Mouse (Mus musculus) liver, embryonic 11.5 days (tissue): Measurements from ENCODE around the gene Hbb-bs. TPM values are rescaled to one million over a fixed set of nuclear protein-coding genes. Genes with fewer than 3 reads are reported as not detected.

Experiments used
- polyA plus RNA-seq: library from polyadenylated mRNA; unstranded; fragments of >200 nt; fragmentation: Nextera tagmentation; extraction: Ambion mirVana; gene quantifications from 2 replicates; pipeline ENCODE4 v1.2.1, GENCODE M21; 2014

Hbb-bs gene
- polyA plus RNA-seq, 1 experiment from 2014 or later = 9,439 TPM

Other genes with a start within 250 kb of the Hbb-bs start
- gene Olfr618, start 238.0 kb downstream of the Hbb-bs start, polyA plus RNA-seq = not detected in 2 replicates
- not detected in 2 replicates for gene Olfr619, start 227.5 kb downstream of the Hbb-bs start, polyA plus RNA-seq
- not detected in 2 replicates for gene Olfr620, start 215.6 kb downstream of the Hbb-bs start, polyA plus RNA-seq
- not detected in 2 replicates for gene Olfr622, start 185.4 kb downstream of the Hbb-bs start, polyA plus RNA-seq
- gene Olfr623, start 164.4 kb downstream of the Hbb-bs start, polyA plus RNA-seq = not detected in 2 replicates
- gene Olfr624, start 156.9 kb downstream of the Hbb-bs start, polyA plus RNA-seq = 0.04 TPM in 1 of 2 replicates, not detected in the other
- gene Olfr625-ps1, start 145.4 kb downstream of the Hbb-bs start, polyA plus RNA-seq = not detected in 2 replicates
- not detected in 2 replicates for gene Olfr243, start 113.4 kb downstream of the Hbb-bs start, polyA plus RNA-seq
- gene Olfr628, start 97.7 kb downstream of the Hbb-bs start, polyA plus RNA-seq = not detected in 2 replicates
- gene Olfr629, start 83.2 kb downstream of the Hbb-bs start, polyA plus RNA-seq = not detected in 2 replicates
- not detected in 2 replicates for gene Olfr630, start 70.8 kb downstream of the Hbb-bs start, polyA plus RNA-seq
- not detected in 2 replicates for gene Olfr69, start 56.5 kb downstream of the Hbb-bs start, polyA plus RNA-seq
- gene Olfr68, start 48.4 kb downstream of the Hbb-bs start, polyA plus RNA-seq = not detected in 2 replicates
- not detected in 2 replicates for gene Olfr67, start 36.3 kb downstream of the Hbb-bs start, polyA plus RNA-seq
- 7,398 and 7,943 TPM in 2 replicates for gene Hbb-bt, start 14.1 kb downstream of the Hbb-bs start, polyA plus RNA-seq
- gene Hbb-bh2, start 12.4 kb upstream of the Hbb-bs start, polyA plus RNA-seq = not detected in 2 replicates
- gene Hbb-bh1, start 15.1 kb upstream of the Hbb-bs start, polyA plus RNA-seq = 4,066 and 4,428 TPM in 2 replicates
- gene Hbb-y, start 25.1 kb upstream of the Hbb-bs start, polyA plus RNA-seq = 15,021 and 16,786 TPM in 2 replicates
- not detected in 2 replicates for gene Olfr66, start 58.2 kb upstream of the Hbb-bs start, polyA plus RNA-seq
- not detected in 2 replicates for gene Olfr64, start 66.4 kb upstream of the Hbb-bs start, polyA plus RNA-seq
- not detected in 2 replicates for gene Olfr65, start 75.4 kb upstream of the Hbb-bs start, polyA plus RNA-seq
- not detected in 2 replicates for gene Olfr631, start 100.7 kb upstream of the Hbb-bs start, polyA plus RNA-seq
- gene Olfr632, start 106.3 kb upstream of the Hbb-bs start, polyA plus RNA-seq = 0.12 TPM in 1 of 2 replicates, not detected in the other
- gene Olfr633, start 116.3 kb upstream of the Hbb-bs start, polyA plus RNA-seq = not detected in 2 replicates
- gene Olfr635, start 143.1 kb upstream of the Hbb-bs start, polyA plus RNA-seq = not detected in 2 replicates
- gene Olfr638, start 170.7 kb upstream of the Hbb-bs start, polyA plus RNA-seq = not detected in 2 replicates
- not detected in 2 replicates for gene Olfr639, start 189.2 kb upstream of the Hbb-bs start, polyA plus RNA-seq
- not detected in 2 replicates for gene Olfr640, start 197.5 kb upstream of the Hbb-bs start, polyA plus RNA-seq
- gene Olfr641, start 207.3 kb upstream of the Hbb-bs start, polyA plus RNA-seq = not detected in 2 replicates
- gene Olfr642, start 224.6 kb upstream of the Hbb-bs start, polyA plus RNA-seq = not detected in 2 replicates
- not detected in 2 replicates for gene 4930516K23Rik, start 233.3 kb upstream of the Hbb-bs start, polyA plus RNA-seq
- not detected in 2 replicates for gene Olfr644, start 243.8 kb upstream of the Hbb-bs start, polyA plus RNA-seq